Mouse (Mus musculus) intestine, embryonic 14.5 days (tissue): ENCODE results near the gene Sap30l. TPM values are rescaled to one million over a fixed set of nuclear protein-coding genes. Genes with fewer than 3 reads are reported as not detected.

Source experiments
- ATAC-seq: fragments of 200-750 bp; cut with Nextera tagmentation; replicated peaks from 2 replicates; pipeline ENCODE4 v1.8.0; 2017; ENCODE audit warnings: low read depth, moderate number of reproducible peaks, moderate TSS enrichment, moderate library complexity; ENCODE audit not compliant: low FRiP score, low TSS enrichment
- DNase-seq: peaks from one replicate; pipeline ENCODE4 v3.0.0-alpha.2; 2018; ENCODE audit warnings: low spot score
- H3K27ac ChIP-seq: fragments of 300-500 bp; sonication (generic); 2 replicates; pipeline ENCODE4 v1.5.1; 2014; ENCODE audit warnings: low read depth, mild to moderate bottlenecking, control low read depth
- H3K27me3 ChIP-seq: fragments of 300-500 bp; sonication (generic); replicated peaks from 2 replicates; pipeline ENCODE4 v1.6.1; 2014; ENCODE audit warnings: low read length, control low read depth; ENCODE audit not compliant: control insufficient read depth, insufficient read depth
- H3K36me3 ChIP-seq: fragments of 300-500 bp; sonication (generic); 2 replicates; pipeline ENCODE4 v1.6.1; 2014; ENCODE audit warnings: low read length, control low read depth; ENCODE audit not compliant: control insufficient read depth, insufficient read depth
- H3K4me1 ChIP-seq: fragments of 300-500 bp; sonication (generic); replicated peaks from 2 replicates; pipeline ENCODE4 v1.6.1; 2014; ENCODE audit warnings: low read length, control low read depth, mixed read lengths; ENCODE audit not compliant: control insufficient read depth, insufficient read depth
- H3K4me2 ChIP-seq: fragments of 300-500 bp; sonication (generic); 2 replicates; pipeline ENCODE4 v1.6.1; 2014; ENCODE audit warnings: low read length
- H3K4me3 ChIP-seq: fragments of 300-500 bp; sonication (generic); 2 replicates; pipeline ENCODE4 v1.5.1; 2014; ENCODE audit warnings: low read depth, low read length, control low read depth, mixed read lengths
- H3K9ac ChIP-seq: fragments of 300-500 bp; sonication (generic); 2 replicates; pipeline ENCODE4 v1.6.1; 2014; ENCODE audit warnings: mild to moderate bottlenecking, low read length
- H3K9me3 ChIP-seq: fragments of 300-500 bp; sonication (generic); 2 replicates; pipeline ENCODE4 v1.6.1; 2016; ENCODE audit warnings: low read length, control low read depth; ENCODE audit not compliant: control insufficient read depth
- WGBS: fragments of 180-500 bp; shearing (Covaris S2); extraction: QIAGEN DNeasy Blood & Tissue Kit; methylation state at CpG from one replicate; pipeline ENCODE4 v1.1.7; 2014; 5-methylcytosine and 5-hydroxymethylcytosine counted together
- polyA plus RNA-seq: library from polyadenylated mRNA; unstranded; fragments of >200 nt; fragmentation: Nextera tagmentation; extraction: Ambion mirVana; gene quantifications from 2 replicates; pipeline ENCODE4 v1.2.1, GENCODE M21; 2014

Gene Sap30l
- polyA plus RNA-seq, 1 experiment from 2014 or later, result 15.0 TPM

- 2% methylated on average over 18 of the region's 18 CpGs for WGBS
- Histone ChIP-seq H3K36me3 (peaks cover 12% of the 10 kb centered on the region), H3K9ac (peak overlapping the region; percentile 84), H3K4me3 (peak overlapping the region; percentile 83), H3K4me1 (peaks cover 18% of the 10 kb centered on the region), H3K27ac (0 out of 2 replicates have a peak overlapping the region, but pooled peaks have one; percentile 75), H3K27me3 (no peaks in the 10 kb centered on the region), H3K4me2 (peak overlapping the region; percentile 66), H3K9me3 (no peaks in the 10 kb centered on the region)
- peak; percentile 70 for DNase-seq
- ATAC-seq, result no peak
Measured at GRCm38 (mm10) chr11:57802511-57802870, 1.1 kb downstream of the Sap30l start.

- no peak for ATAC-seq
- 73% methylated on average over 3 of the region's 3 CpGs for WGBS
- no peaks in the 10 kb centered on the region for H3K9me3 ChIP-seq
Measured at GRCm38 (mm10) chr11:57805047-57805446, 3.6 kb downstream of the Sap30l start.

GRCm38 (mm10) chr11:57809017-57809731, 7.7 kb downstream of the Sap30l start:
- no peak overlapping the region for H3K27ac ChIP-seq
- no peaks in the 10 kb centered on the region for H3K27me3 ChIP-seq
- WGBS, result 91% methylated on average over 17 of the region's 17 CpGs
- H3K9me3 ChIP-seq, result no peaks in the 10 kb centered on the region
- DNase-seq (no peak), ATAC-seq (no peak)
- H3K9ac ChIP-seq, result no peak overlapping the region
- H3K4me3 ChIP-seq, result no peak overlapping the region
- H3K4me2 ChIP-seq, result no peak overlapping the region
- H3K4me1 ChIP-seq, result peaks cover 5% of the 10 kb centered on the region; the same call in 1 of the 2 replicates
- peaks cover 56% of the 10 kb centered on the region for H3K36me3 ChIP-seq

More at GRCm38 (mm10) chr11:57805047-57805446, 3.6 kb downstream of the Sap30l start:
- H3K4me2 ChIP-seq, result no peak overlapping the region
- H3K4me1 ChIP-seq, result peaks cover 22% of the 10 kb centered on the region
- H3K27me3 ChIP-seq, result no peaks in the 10 kb centered on the region
- no peak overlapping the region for H3K4me3 ChIP-seq
- no peak for DNase-seq
- no peak overlapping the region for H3K9ac ChIP-seq
- H3K36me3 ChIP-seq, result peaks cover 33% of the 10 kb centered on the region
- H3K27ac ChIP-seq, result no peak overlapping the region

- Histone ChIP-seq H3K36me3 (peaks cover 56% of the 10 kb centered on the region), H3K27ac (no peak overlapping the region), H3K27me3 (no peaks in the 10 kb centered on the region), H3K4me2 (no peak overlapping the region), H3K4me3 (no peak overlapping the region), H3K9ac (no peak overlapping the region), H3K4me1 (peaks cover 5% of the 10 kb centered on the region; the same call in 1 of the 2 replicates), H3K9me3 (no peaks in the 10 kb centered on the region)
- 80% methylated on average over 8 of the region's 8 CpGs for WGBS
- ATAC-seq, result no peak
- DNase-seq, result no peak
Measured at GRCm38 (mm10) chr11:57809732-57810098, 8.3 kb downstream of the Sap30l start.

GRCm38 (mm10) chr11:57811006-57811405, 9.6 kb downstream of the Sap30l start:
- H3K27ac ChIP-seq, result no peak overlapping the region
- WGBS, result 77% methylated on average over 7 of the region's 7 CpGs
- H3K27me3 ChIP-seq, result no peaks in the 10 kb centered on the region
- ATAC-seq (no peak), DNase-seq (no peak)
- no peak overlapping the region for H3K4me2 ChIP-seq
- H3K9ac ChIP-seq, result no peak overlapping the region
- H3K4me3 ChIP-seq, result no peak overlapping the region
- H3K36me3 ChIP-seq, result peaks cover 54% of the 10 kb centered on the region
- H3K9me3 ChIP-seq, result no peaks in the 10 kb centered on the region
- peaks cover 5% of the 10 kb centered on the region; the same call in 1 of the 2 replicates for H3K4me1 ChIP-seq

GRCm38 (mm10) chr11:57812212-57812611, 10.8 kb downstream of the Sap30l start:
- ATAC-seq (no peak), DNase-seq (no peak)
- Histone ChIP-seq H3K4me2 (no peak overlapping the region), H3K36me3 (peaks cover 44% of the 10 kb centered on the region), H3K9ac (no peak overlapping the region), H3K9me3 (no peaks in the 10 kb centered on the region), H3K27me3 (no peaks in the 10 kb centered on the region), H3K27ac (no peak overlapping the region), H3K4me3 (no peak overlapping the region), H3K4me1 (peaks cover 5% of the 10 kb centered on the region; the same call in 1 of the 2 replicates)
- WGBS, result 95% methylated on average over 8 of the region's 8 CpGs

GRCm38 (mm10) chr11:57813641-57814040, 12.2 kb downstream of the Sap30l start:
- no peak for ATAC-seq
- H3K9me3 ChIP-seq, result no peaks in the 10 kb centered on the region
- no peaks in the 10 kb centered on the region for H3K27me3 ChIP-seq
- H3K4me1 ChIP-seq, result peaks cover 5% of the 10 kb centered on the region; the same call in 1 of the 2 replicates
- H3K4me2 ChIP-seq, result no peak overlapping the region
- H3K4me3 ChIP-seq, result no peak overlapping the region
- no peak overlapping the region for H3K27ac ChIP-seq
- H3K36me3 ChIP-seq, result peaks cover 37% of the 10 kb centered on the region
- no peak overlapping the region for H3K9ac ChIP-seq
- WGBS, result 88% methylated on average over 3 of the region's 3 CpGs
- no peak for DNase-seq

GRCm38 (mm10) chr11:57818189-57818588, 16.8 kb downstream of the Sap30l start:
- Histone ChIP-seq H3K4me1 (no peaks in the 10 kb centered on the region), H3K36me3 (no peaks in the 10 kb centered on the region), H3K27ac (no peak overlapping the region), H3K4me3 (no peak overlapping the region), H3K27me3 (no peaks in the 10 kb centered on the region), H3K9ac (no peak overlapping the region), H3K4me2 (no peak overlapping the region), H3K9me3 (no peaks in the 10 kb centered on the region)
- no peak for ATAC-seq
- no peak for DNase-seq
- 86% methylated on average over 4 of the region's 4 CpGs for WGBS
